Mouse (Mus musculus) stomach, postnatal 0 days (tissue): ENCODE measurements around the gene Kcna10. TPM values are rescaled to one million over a fixed set of nuclear protein-coding genes. Genes with fewer than 3 reads are reported as not detected.

ENCODE experiments used
- ATAC-seq: fragments of 200-750 bp; cut with Nextera tagmentation; 2 replicates; pipeline ENCODE4 v1.8.0; 2017; ENCODE audit not compliant: low FRiP score, low TSS enrichment
- DNase-seq: peaks from one replicate; pipeline ENCODE4 v3.0.0-alpha.2; 2016; ENCODE audit warnings: low spot score
- H3K27ac ChIP-seq: fragments of 300-500 bp; sonication (generic); replicated peaks from 2 replicates; pipeline ENCODE4 v1.5.1; 2014; ENCODE audit warnings: mild to moderate bottlenecking, control low read depth
- H3K27me3 ChIP-seq: fragments of 300-500 bp; sonication (generic); 2 replicates; pipeline ENCODE4 v1.6.1; 2014; ENCODE audit warnings: low read length; ENCODE audit not compliant: control insufficient read depth, insufficient read depth
- H3K36me3 ChIP-seq: fragments of 300-500 bp; sonication (generic); 2 replicates; pipeline ENCODE4 v1.6.1; 2014; ENCODE audit warnings: low read length, mixed read lengths; ENCODE audit not compliant: control insufficient read depth, insufficient read depth
- H3K4me1 ChIP-seq: fragments of 300-500 bp; sonication (generic); replicated peaks from 2 replicates; pipeline ENCODE4 v1.6.1; 2014; ENCODE audit warnings: antibody characterized with exemption; ENCODE audit not compliant: control insufficient read depth, insufficient read depth
- H3K4me2 ChIP-seq: fragments of 300-500 bp; sonication (generic); replicated peaks from 2 replicates; pipeline ENCODE4 v1.6.1; 2014; ENCODE audit warnings: low read depth, mild to moderate bottlenecking, control low read depth, moderate library complexity
- H3K4me3 ChIP-seq: fragments of 300-500 bp; sonication (generic); 2 replicates; pipeline ENCODE4 v1.5.1; 2014; ENCODE audit warnings: low read depth, low read length, control low read depth
- H3K9ac ChIP-seq: fragments of 300-500 bp; sonication (generic); 2 replicates; pipeline ENCODE4 v1.6.1; 2014; ENCODE audit warnings: mild to moderate bottlenecking, low read length, control low read depth, mixed read lengths
- H3K9me3 ChIP-seq: fragments of 300-500 bp; sonication (generic); 2 replicates; pipeline ENCODE4 v1.6.1; 2016; ENCODE audit warnings: low read length; ENCODE audit not compliant: control insufficient read depth
- CTCF ChIP-seq: IDR thresholded peaks from 2 replicates; pipeline ENCODE4 v1.5.1; 2016; ENCODE audit warnings: antibody characterized with exemption, low read depth, mild to moderate bottlenecking, moderate library complexity
- EP300 ChIP-seq: optimal IDR thresholded peaks from 2 replicates; pipeline ENCODE3; 2016; ENCODE audit warnings: antibody characterized with exemption
- WGBS: fragments of 180-500 bp; shearing (Covaris S2); extraction: QIAGEN DNeasy Blood & Tissue Kit; methylation state at CpG from one replicate; pipeline ENCODE4 v1.1.7; 2014; 5-methylcytosine and 5-hydroxymethylcytosine counted together
- polyA plus RNA-seq: library from polyadenylated mRNA; unstranded; fragments of >200 nt; fragmentation: Nextera tagmentation; extraction: Ambion mirVana; gene quantifications from 2 replicates; pipeline ENCODE4 v1.2.1, GENCODE M21; 2015

Kcna10 gene
- polyA plus RNA-seq, 1 experiment from 2014 or later = not detected

DNA sequence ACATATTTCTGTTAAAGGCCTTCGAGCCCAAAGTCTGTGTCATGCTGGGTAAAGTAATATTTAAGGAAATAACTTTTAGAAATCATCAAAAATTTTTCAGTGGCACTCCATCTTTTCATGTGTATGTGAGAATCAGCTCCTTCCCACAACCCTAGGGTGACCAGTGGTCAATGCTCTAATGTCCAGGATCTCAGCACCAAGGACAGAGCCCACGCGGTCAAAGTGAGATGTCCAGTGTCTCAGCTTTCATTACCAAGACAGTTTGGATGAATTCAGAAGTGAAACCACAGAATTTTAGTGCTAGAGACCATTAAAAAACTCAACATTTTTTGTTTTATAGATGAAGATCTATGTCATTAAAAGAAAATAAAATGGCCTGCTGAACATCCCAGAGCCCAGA lies 10.9 kb upstream of the Kcna10 start:
- H3K4me2 ChIP-seq = no peak overlapping the region
- WGBS = 65% methylated on average over 3 of the region's 3 CpGs
- TF ChIP-seq CTCF = no peak
- no peak for TF ChIP-seq EP300
- no peaks in the 10 kb centered on the region for H3K27me3 ChIP-seq
- no peak overlapping the region for H3K27ac ChIP-seq
- H3K4me1 ChIP-seq = no peaks in the 10 kb centered on the region
- no peak overlapping the region for H3K4me3 ChIP-seq
- DNase-seq (no peak), ATAC-seq (no peak)
- no peaks in the 10 kb centered on the region for H3K9me3 ChIP-seq
- no peak overlapping the region for H3K9ac ChIP-seq
- no peaks in the 10 kb centered on the region for H3K36me3 ChIP-seq

GRCm38 (mm10) chr3:107172556-107172955 lies 10.3 kb upstream of the Kcna10 start:
- no peaks in the 10 kb centered on the region for H3K9me3 ChIP-seq

GRCm38 (mm10) chr3:107175486-107175885 lies 7.4 kb upstream of the Kcna10 start:
- Histone ChIP-seq H3K27ac (no peak overlapping the region), H3K4me1 (no peaks in the 10 kb centered on the region), H3K9me3 (no peaks in the 10 kb centered on the region), H3K9ac (no peak overlapping the region), H3K27me3 (no peaks in the 10 kb centered on the region), H3K36me3 (no peaks in the 10 kb centered on the region), H3K4me2 (no peak overlapping the region), H3K4me3 (no peak overlapping the region)
- TF ChIP-seq EP300 (no peak), CTCF (no peak)
- ATAC-seq (peak; percentile 81), DNase-seq (peak; percentile 49)
- 48% methylated on average over 4 of the region's 4 CpGs for WGBS

More at GRCm38 (mm10) chr3:107172556-107172955, 10.3 kb upstream of the Kcna10 start:
- Histone ChIP-seq H3K27me3 (no peaks in the 10 kb centered on the region), H3K9ac (no peak overlapping the region), H3K4me1 (no peaks in the 10 kb centered on the region), H3K4me2 (no peak overlapping the region), H3K27ac (no peak overlapping the region), H3K4me3 (no peak overlapping the region), H3K36me3 (no peaks in the 10 kb centered on the region)
- DNase-seq (no peak), ATAC-seq (no peak)
- no peak for TF ChIP-seq CTCF
- TF ChIP-seq EP300 = no peak
- 76% methylated on average over 1 of the region's 1 CpGs for WGBS

GRCm38 (mm10) chr3:107176501-107176900 lies 6.4 kb upstream of the Kcna10 start:
- H3K4me1 ChIP-seq = no peaks in the 10 kb centered on the region
- WGBS = 61% methylated on average over 9 of the region's 9 CpGs

GRCm38 (mm10) chr3:107180860-107181259 lies 2.0 kb upstream of the Kcna10 start:
- H3K27ac ChIP-seq = no peak overlapping the region
- no peak overlapping the region for H3K4me2 ChIP-seq
- 50% methylated on average over 2 of the region's 2 CpGs for WGBS
- no peaks in the 10 kb centered on the region for H3K27me3 ChIP-seq
- 0 out of 2 replicates have a peak, but pooled peaks cover 2% of the 10 kb centered on the region for H3K4me1 ChIP-seq
- no peak overlapping the region for H3K9ac ChIP-seq
- H3K4me3 ChIP-seq = no peak overlapping the region
- no peaks in the 10 kb centered on the region for H3K9me3 ChIP-seq
- DNase-seq (no peak), ATAC-seq (no peak)
- no peak for TF ChIP-seq EP300
- TF ChIP-seq CTCF = no peak
- H3K36me3 ChIP-seq = no peaks in the 10 kb centered on the region

More at GRCm38 (mm10) chr3:107176501-107176900, 6.4 kb upstream of the Kcna10 start:
- DNase-seq (no peak), ATAC-seq (no peak)
- H3K4me3 ChIP-seq = no peak overlapping the region
- H3K4me2 ChIP-seq = no peak overlapping the region
- TF ChIP-seq CTCF (no peak), EP300 (no peak)
- H3K27me3 ChIP-seq = no peaks in the 10 kb centered on the region
- H3K9ac ChIP-seq = no peak overlapping the region
- no peaks in the 10 kb centered on the region for H3K36me3 ChIP-seq
- no peaks in the 10 kb centered on the region for H3K9me3 ChIP-seq
- H3K27ac ChIP-seq = no peak overlapping the region

DNA sequence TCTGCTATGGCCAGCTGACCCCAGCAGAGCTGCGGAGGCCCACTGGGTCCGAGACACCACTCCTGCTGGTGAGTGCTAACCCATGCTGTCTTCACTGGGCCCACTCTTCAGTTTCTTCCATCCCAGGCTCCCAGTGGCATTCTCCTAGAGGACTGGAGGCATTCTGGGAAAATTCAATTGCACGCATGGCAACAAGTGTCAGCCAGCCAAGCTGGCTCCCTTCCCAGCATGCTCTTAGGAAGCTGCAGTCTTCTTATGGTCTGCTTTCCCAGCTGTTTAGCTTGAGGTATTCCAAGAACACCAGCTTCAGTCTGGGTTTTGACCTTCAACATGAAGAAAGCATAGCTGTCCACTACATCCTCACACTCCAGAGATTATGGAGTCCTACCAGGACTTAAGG lies 322 bp downstream of the Kcna10 start:
- Histone ChIP-seq H3K36me3 (no peaks in the 10 kb centered on the region), H3K27me3 (no peaks in the 10 kb centered on the region), H3K9me3 (no peaks in the 10 kb centered on the region), H3K4me1 (0 out of 2 replicates have a peak, but pooled peaks cover 2% of the 10 kb centered on the region), H3K4me3 (no peak overlapping the region), H3K9ac (no peak overlapping the region), H3K4me2 (no peak overlapping the region), H3K27ac (no peak overlapping the region)
- 77% methylated on average over 3 of the region's 3 CpGs for WGBS
- ATAC-seq = no peak
- no peak for DNase-seq
- TF ChIP-seq CTCF = no peak
- TF ChIP-seq EP300 = no peak
